30 mouse cellular contexts compared by ENCODE assay signal in the genomic region with DNA sequence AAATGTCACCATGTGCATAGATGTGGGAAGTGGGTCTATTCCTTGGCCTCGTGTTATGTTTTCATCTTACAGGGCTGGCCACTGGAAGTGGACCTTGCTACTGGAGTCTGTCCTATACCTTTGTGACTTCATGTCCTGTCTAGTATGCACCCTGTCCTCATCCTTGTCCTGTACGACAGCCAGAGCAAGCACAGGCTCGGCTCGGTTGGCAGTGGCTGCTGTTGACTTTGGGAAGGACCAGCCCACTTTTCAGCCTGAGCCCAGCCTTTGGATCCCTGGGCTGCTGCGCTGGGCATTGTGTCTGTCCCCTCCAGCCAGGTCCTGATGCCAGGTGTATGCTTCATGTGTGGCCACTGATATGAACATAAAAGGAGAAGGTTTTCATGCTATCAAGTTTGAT. TPM values are rescaled to one million over a fixed set of nuclear protein-coding genes. Genes with fewer than 3 reads are reported as not detected.
DNase-seq lines count a peak whose midpoint lies in the region; ATAC-seq and TF ChIP-seq lines count a peak whose summit lies in the region.
"Had no signal": no experiment of that assay in that cellular context is flagged by ENCODE, and none has a peak within 500 bp of the region (broad histone marks: within the 10 kb centered on the region; RNA-seq: fewer than 3 reads in every experiment).

No protein-coding gene starts in this region.

- no peak overlapping the region for H3K27ac ChIP-seq in heart, embryonic 11.5 days (ENCODE audit: low read depth, low read length)
- no peak overlapping the region for H3K27ac ChIP-seq in lung, postnatal 0 days (ENCODE audit: low read length)
- no peak overlapping the region for H3K27ac ChIP-seq in liver, embryonic 14.5 days
- no peak overlapping the region for H3K27ac ChIP-seq in embryonic facial prominence, embryonic 10.5 days (replicated peaks)
- H3K27ac ChIP-seq: forebrain, embryonic 15.5 days; heart, embryonic 13.5 days; hindbrain, embryonic 10.5 days; kidney, embryonic 15.5 days; limb, embryonic 15.5 days had no signal

- H3K4me3 ChIP-seq in heart, embryonic 11.5 days (ENCODE audit: low read depth, low read length): no peak overlapping the region
- H3K4me3 ChIP-seq in lung, postnatal 0 days (ENCODE audit: low read depth, low read length): no peak overlapping the region
- H3K4me3 ChIP-seq in liver, embryonic 14.5 days (ENCODE audit: insufficient read depth in 1 of 2, low read depth in 2 of 2, low read length in 2 of 2): no peak overlapping the region
- no peak overlapping the region for H3K4me3 ChIP-seq in embryonic facial prominence, embryonic 10.5 days
- H3K4me3 ChIP-seq: forebrain, embryonic 15.5 days; heart, embryonic 13.5 days; hindbrain, embryonic 10.5 days; kidney, embryonic 15.5 days; limb, embryonic 15.5 days had no signal

- WGBS in heart, embryonic 11.5 days (ENCODE audit: insufficient replicate concordance): 67% methylated on average over 5 of the region's 5 CpGs
- WGBS in lung, postnatal 0 days: 51% methylated on average over 5 of the region's 5 CpGs
- 72% methylated on average over 5 of the region's 5 CpGs for WGBS in liver, embryonic 14.5 days (ENCODE audit: insufficient replicate concordance)
- WGBS in embryonic facial prominence, embryonic 10.5 days: 81% methylated on average over 5 of the region's 5 CpGs

- no peak for TF ChIP-seq EP300 in lung, postnatal 0 days (IDR thresholded peaks at IDR 0.05)
- TF ChIP-seq EP300 in liver, embryonic 14.5 days (IDR thresholded peaks at IDR 0.05; ENCODE audit: low read depth): no peak

- peaks cover 5% of the 10 kb centered on the region; the same call in 1 of the 2 replicates for H3K36me3 ChIP-seq in heart, embryonic 11.5 days (ENCODE audit: control insufficient read depth, insufficient read depth, low read length)
- H3K36me3 ChIP-seq in lung, postnatal 0 days (ENCODE audit: insufficient read depth, low read length): no peaks in the 10 kb centered on the region; the same call in 1 of the 2 replicates
- H3K36me3 ChIP-seq in liver, embryonic 14.5 days (replicated peaks; ENCODE audit: control insufficient read depth, insufficient read depth, low read depth): peaks cover 9% of the 10 kb centered on the region; the same call in 1 of the 2 replicates
- peaks cover 86% of the 10 kb centered on the region for H3K36me3 ChIP-seq in embryonic facial prominence, embryonic 10.5 days (replicated peaks)
- H3K36me3 ChIP-seq: forebrain, embryonic 15.5 days; G1E had no signal

- TF ChIP-seq CTCF in lung, postnatal 0 days (IDR thresholded peaks at IDR 0.05): no peak
- no peak for TF ChIP-seq CTCF in liver, embryonic 14.5 days (IDR thresholded peaks at IDR 0.05; ENCODE audit: low read depth)

- H3K27me3 ChIP-seq in heart, embryonic 11.5 days (ENCODE audit: control insufficient read depth, insufficient read depth, low read length): no peaks in the 10 kb centered on the region
- H3K27me3 ChIP-seq in lung, postnatal 0 days (replicated peaks; ENCODE audit: insufficient read depth, low read length): no peaks in the 10 kb centered on the region
- no peaks in the 10 kb centered on the region for H3K27me3 ChIP-seq in liver, embryonic 14.5 days (ENCODE audit: control insufficient read depth, insufficient read depth, low read length)
- H3K27me3 ChIP-seq in embryonic facial prominence, embryonic 10.5 days (replicated peaks; ENCODE audit: low read depth, poor library complexity, severe bottlenecking): no peaks in the 10 kb centered on the region
- H3K27me3 ChIP-seq: CH12.LX; forebrain, embryonic 15.5 days; heart, embryonic 13.5 days; kidney, embryonic 15.5 days; limb, embryonic 15.5 days; Patski had no signal

- ATAC-seq in heart, embryonic 11.5 days (replicated peaks; ENCODE audit: insufficient number of reproducible peaks, low FRiP score, low TSS enrichment): no peak
- no peak for ATAC-seq in lung, postnatal 0 days
- ATAC-seq in liver, embryonic 14.5 days (ENCODE audit: insufficient read depth): 0 out of 2 replicates have a peak, but pooled peaks have one; percentile 9
- ATAC-seq: forebrain, embryonic 15.5 days; Patski had no signal

- no peak overlapping the region for H3K9ac ChIP-seq in heart, embryonic 11.5 days (ENCODE audit: low read depth, low read length)
- H3K9ac ChIP-seq in lung, postnatal 0 days (replicated peaks; ENCODE audit: low read depth): no peak overlapping the region
- H3K9ac ChIP-seq in liver, embryonic 14.5 days (replicated peaks): no peak overlapping the region
- H3K9ac ChIP-seq: forebrain, embryonic 15.5 days; heart, embryonic 13.5 days; kidney, embryonic 15.5 days; limb, embryonic 15.5 days had no signal

- H3K4me2 ChIP-seq in heart, embryonic 11.5 days: no peak overlapping the region
- no peak overlapping the region for H3K4me2 ChIP-seq in lung, postnatal 0 days (replicated peaks; ENCODE audit: low read depth, low read length)
- H3K4me2 ChIP-seq in liver, embryonic 14.5 days (ENCODE audit: low read depth): no peak overlapping the region
- H3K4me2 ChIP-seq: forebrain, embryonic 15.5 days; heart, embryonic 13.5 days; kidney, embryonic 15.5 days; limb, embryonic 15.5 days; midbrain, embryonic 11.5 days had no signal

- DNase-seq in heart, adult 11 months: peak; percentile 95
- DNase-seq in lung, postnatal 36 days: peak; percentile 30
- DNase-seq in lung, postnatal 0 days (ENCODE audit: low spot score): no peak
- DNase-seq in liver, embryonic 14.5 days (ENCODE audit: low read depth in 3 of 3, low spot score in 3 of 3): no peak
- no peak for DNase-seq in frontal cortex, postnatal 10 days (ENCODE audit: low spot score in 2 of 2)
- no peak for DNase-seq in embryonic facial prominence, embryonic 10.5 days (ENCODE audit: low spot score)
- no peak for DNase-seq in spleen, postnatal 4 days (ENCODE audit: low spot score in 2 of 2)
- DNase-seq: adrenal gland, adult 8-10 months; cerebellum, adult 18-20 months; cerebellum, postnatal 25 days; embryo, embryonic 11 days; gastrocnemius, postnatal 14 days; kidney, adult 11 months; kidney, postnatal 4 days; layer of hippocampus, adult 9-11 months; lung, postnatal 10 days; right cerebral cortex, adult 18-20 months; right cerebral cortex, postnatal 4 days; thymus, adult 2 months; thymus, postnatal 4 days had no signal

- no peaks in the 10 kb centered on the region for H3K9me3 ChIP-seq in heart, embryonic 11.5 days (replicated peaks; ENCODE audit: control insufficient read depth, low read length)
- H3K9me3 ChIP-seq in lung, postnatal 0 days (ENCODE audit: low read length): no peaks in the 10 kb centered on the region
- no peaks in the 10 kb centered on the region for H3K9me3 ChIP-seq in liver, embryonic 14.5 days (ENCODE audit: control insufficient read depth, low read length)
- H3K9me3 ChIP-seq in embryonic facial prominence, embryonic 10.5 days: no peaks in the 10 kb centered on the region
- H3K9me3 ChIP-seq: forebrain, embryonic 15.5 days; G1E; heart, embryonic 13.5 days; hindbrain, embryonic 10.5 days; kidney, embryonic 15.5 days; limb, embryonic 15.5 days had no signal

- peaks cover 6% of the 10 kb centered on the region for H3K4me1 ChIP-seq in heart, embryonic 11.5 days (ENCODE audit: control insufficient read depth, insufficient read depth, low read length)
- H3K4me1 ChIP-seq in lung, postnatal 0 days (ENCODE audit: insufficient read depth, low read depth, low read length): no peaks in the 10 kb centered on the region
- peaks cover 3 to 6% of the 10 kb centered on the region in 2 experiments; a peak in 3 of 4 replicates for H3K4me1 ChIP-seq in liver, embryonic 14.5 days (replicated peaks; ENCODE audit: control insufficient read depth in 2 of 2, insufficient read depth in 2 of 2, low read length in 1 of 2)
- peaks cover 2% of the 10 kb centered on the region; the same call in 1 of the 2 replicates for H3K4me1 ChIP-seq in embryonic facial prominence, embryonic 10.5 days

RNA-seq across cellular contexts. Expression of a gene that starts 30.7 kb away (rescaled TPM):
- polyA plus RNA-seq in heart, embryonic 11.5 days (2014; fragmentation: Nextera tagmentation; extraction: Ambion mirVana): 0.23 and 0.66 TPM in 2 replicates
- polyA plus RNA-seq in lung, postnatal 0 days (2015; fragmentation: Nextera tagmentation; extraction: Ambion mirVana): 0.73 and 0.82 TPM in 2 replicates
- 92.3 and 97.9 TPM in 2 replicates for polyA plus RNA-seq in liver, embryonic 14.5 days (2012; rRNA removed)
- 52.8 and 60.0 TPM in 2 replicates for polyA plus RNA-seq in liver, embryonic 14.5 days (2014; fragmentation: Nextera tagmentation; extraction: Ambion mirVana)
- 0.08 and 0.82 TPM in 2 replicates for polyA plus RNA-seq in embryonic facial prominence, embryonic 10.5 days (2016; fragmentation: Nextera tagmentation; extraction: Ambion mirVana)
- polyA plus RNA-seq: G1E had no signal

RNA-seq across cellular contexts. Expression of a gene that starts 45.9 kb away (rescaled TPM):
- 2.8 and 3.3 TPM in 2 replicates for polyA plus RNA-seq in heart, embryonic 11.5 days (2014; fragmentation: Nextera tagmentation; extraction: Ambion mirVana)
- 0.56 and 0.67 TPM in 2 replicates for polyA plus RNA-seq in lung, postnatal 0 days (2015; fragmentation: Nextera tagmentation; extraction: Ambion mirVana)
- 0.02 TPM in 2 replicates for polyA plus RNA-seq in liver, embryonic 14.5 days (2012; rRNA removed)
- 0.04 TPM in 1 of 2 replicates, not detected in the other for polyA plus RNA-seq in liver, embryonic 14.5 days (2014; fragmentation: Nextera tagmentation; extraction: Ambion mirVana)
- polyA plus RNA-seq in embryonic facial prominence, embryonic 10.5 days (2016; fragmentation: Nextera tagmentation; extraction: Ambion mirVana): 0.34 and 0.35 TPM in 2 replicates
- polyA plus RNA-seq: G1E had no signal

Comparison
In these comparisons a context has a peak if more than half of its experiments do, and no peak if none do; other contexts are left out.
1. DNase-seq: peak in heart, adult 11 months (single experiment) and lung, postnatal 36 days (single experiment); none in lung, postnatal 0 days (single experiment), liver, embryonic 14.5 days (0 of 3), frontal cortex, postnatal 10 days (0 of 2), embryonic facial prominence, embryonic 10.5 days (single experiment) and spleen, postnatal 4 days (0 of 2).
2. RNA of a gene that starts 30.7 kb away (polyA plus RNA-seq): 52.8 to 97.9 TPM in liver, embryonic 14.5 days; 0.73 to 0.82 TPM in lung, postnatal 0 days, 0.08 to 0.82 TPM in embryonic facial prominence, embryonic 10.5 days and 0.23 to 0.66 TPM in heart, embryonic 11.5 days; every median in the first group is over 10 times any median in the second.